17 mouse cellular contexts compared by ENCODE assay signal in the genomic region with DNA sequence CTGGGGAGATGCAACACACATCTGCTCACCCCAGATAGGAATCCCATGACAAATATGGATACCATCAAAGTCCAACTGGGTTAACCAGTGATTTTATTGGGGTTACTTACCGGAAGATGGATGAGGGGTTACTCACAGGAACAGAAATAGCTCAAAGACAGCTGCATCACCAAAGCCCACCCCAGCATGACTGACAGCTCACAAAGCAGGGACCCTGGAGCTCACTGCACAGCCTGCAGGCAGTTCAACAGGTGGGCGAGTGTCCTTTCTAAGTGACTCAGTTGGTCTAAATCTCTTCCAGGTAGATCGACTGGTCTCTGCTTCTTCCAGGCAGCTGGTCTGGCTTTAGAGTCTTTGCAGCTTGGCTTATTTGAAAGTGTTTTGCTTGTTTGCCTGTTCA.
"Had no signal": no experiment of that assay in that cellular context is flagged by ENCODE, and none has a peak within 500 bp of the region (broad histone marks: within the 10 kb centered on the region; RNA-seq: fewer than 3 reads in every experiment).

No protein-coding gene starts in this region.

- H3K36me3 ChIP-seq: limb, embryonic 13.5 days; liver, embryonic 12.5 days; liver, embryonic 15.5 days; lung, embryonic 15.5 days; midbrain, embryonic 12.5 days had no signal

- H3K9me3 ChIP-seq: limb, embryonic 13.5 days; liver, embryonic 12.5 days; liver, embryonic 15.5 days; lung, embryonic 15.5 days; midbrain, embryonic 12.5 days had no signal

- H3K4me2 ChIP-seq: limb, embryonic 13.5 days; liver, embryonic 12.5 days; liver, embryonic 15.5 days; lung, embryonic 15.5 days; midbrain, embryonic 12.5 days had no signal

- H3K9ac ChIP-seq: limb, embryonic 13.5 days; liver, embryonic 12.5 days; liver, embryonic 15.5 days; lung, embryonic 15.5 days; midbrain, embryonic 12.5 days had no signal

- H3K27me3 ChIP-seq: limb, embryonic 13.5 days; lung, embryonic 15.5 days had no signal

- DNase-seq: kidney, adult 2 months; kidney, postnatal 36 days; layer of hippocampus, postnatal 36 days; left cerebral cortex, postnatal 4 days; liver; lung, adult 18-20 months; lung, postnatal 10 days; lung, postnatal 4 days; thymus, adult 18-20 months; thymus, postnatal 36 days had no signal

- H3K4me3 ChIP-seq: limb, embryonic 13.5 days; liver, embryonic 12.5 days; liver, embryonic 15.5 days; lung, embryonic 15.5 days; midbrain, embryonic 12.5 days had no signal

- H3K27ac ChIP-seq: limb, embryonic 13.5 days; liver, embryonic 12.5 days; liver, embryonic 15.5 days; lung, embryonic 15.5 days; midbrain, embryonic 12.5 days had no signal

- ATAC-seq: intestine, postnatal 0 days; liver, embryonic 12.5 days; midbrain, embryonic 16.5 days had no signal
